Mouse (Mus musculus) heart, adult 11 months (tissue): ENCODE data around the gene Gm10309.

Experiments used
- DNase-seq: peaks from one replicate; pipeline ENCODE4 v3.0.0; 2022

Gm10309 gene

GRCm38 (mm10) chr17:86505183-86505631 lies at the start of gene Gm10309:
Gene Gm10309, minus strand, starts transcription at chr17:86505232.
- DNase-seq = peak; percentile 98

DNA sequence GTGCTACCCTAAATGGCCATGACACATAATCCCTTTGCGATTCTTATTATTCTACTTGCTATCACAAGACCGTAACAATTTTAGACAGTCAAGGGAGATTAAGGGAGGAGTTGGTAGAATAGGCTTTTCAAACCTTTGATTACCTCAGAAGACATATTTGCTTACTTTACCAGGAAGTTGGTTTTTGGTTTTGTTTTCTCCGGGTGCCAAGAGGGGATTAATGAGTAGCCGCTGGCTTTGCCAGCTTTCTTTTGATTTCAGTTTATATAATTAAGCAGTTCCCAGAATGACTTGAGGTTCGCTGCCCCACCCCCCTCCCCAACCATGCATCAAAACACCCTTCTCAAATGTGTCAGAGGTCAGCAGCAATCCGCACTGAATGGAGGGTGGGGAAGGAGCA lies 47.0 kb upstream of the Gm10309 start:
- DNase-seq = no peak

DNA sequence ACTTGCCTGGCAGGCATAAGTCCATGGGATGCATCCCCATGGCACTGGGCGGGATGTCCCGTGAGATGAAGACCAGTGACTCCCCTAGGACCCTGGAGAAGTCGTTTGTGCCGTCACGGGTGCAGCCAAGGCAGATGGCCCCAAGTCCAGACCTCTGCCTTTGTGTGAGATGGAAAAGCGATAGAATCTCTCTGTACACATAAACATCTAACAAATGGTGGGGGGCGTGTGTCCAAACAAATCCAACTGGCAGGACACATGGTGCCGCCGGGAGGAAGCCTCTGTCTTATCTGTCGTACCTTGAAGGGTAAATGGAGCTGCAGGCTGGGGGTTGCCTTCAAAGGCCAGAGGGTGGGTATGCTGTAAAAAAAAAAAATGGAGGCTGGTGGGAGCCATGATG lies 46.5 kb upstream of the Gm10309 start:
- DNase-seq = no peak

DNA sequence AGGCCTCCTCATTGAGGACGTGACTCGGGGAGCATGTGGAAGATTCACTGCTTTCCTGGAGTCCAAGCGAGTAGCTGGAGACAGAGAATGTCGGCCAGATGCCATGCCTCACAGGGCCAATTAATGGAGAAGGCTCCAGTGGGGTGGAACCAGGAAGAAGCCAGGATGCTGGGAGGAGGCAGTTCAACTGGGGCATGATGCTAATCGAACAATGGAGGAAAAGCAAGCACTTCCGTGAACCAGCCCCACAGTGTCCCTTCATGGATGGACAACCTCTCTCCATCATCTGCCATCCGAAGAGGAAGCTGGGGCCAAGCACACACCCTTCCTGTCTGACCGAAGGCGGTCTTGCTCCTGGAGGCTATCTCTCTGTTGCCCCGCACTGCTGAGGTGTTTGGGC lies 44.1 kb upstream of the Gm10309 start:
- peak; percentile 95 for DNase-seq

DNA sequence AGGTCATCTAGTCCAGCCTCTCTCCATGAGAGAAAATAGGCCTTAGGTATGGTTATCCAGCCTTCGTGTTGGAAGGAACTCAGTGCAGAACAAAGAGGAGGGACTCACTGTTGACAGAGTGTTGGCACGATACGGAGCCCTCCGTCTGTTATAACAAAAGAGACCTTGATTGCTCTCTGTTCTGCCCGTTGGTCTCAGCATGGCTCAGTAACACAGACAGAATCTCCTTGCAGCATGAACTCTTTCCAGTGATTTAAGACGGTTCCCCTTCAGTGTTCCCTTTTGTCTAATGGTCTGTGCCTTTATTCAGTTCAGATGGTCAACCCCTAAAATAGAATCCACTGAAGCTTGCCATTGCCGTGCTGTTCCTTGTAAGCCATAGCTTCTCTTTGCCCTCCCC lies 41.5 kb upstream of the Gm10309 start:
- no peak for DNase-seq

DNA sequence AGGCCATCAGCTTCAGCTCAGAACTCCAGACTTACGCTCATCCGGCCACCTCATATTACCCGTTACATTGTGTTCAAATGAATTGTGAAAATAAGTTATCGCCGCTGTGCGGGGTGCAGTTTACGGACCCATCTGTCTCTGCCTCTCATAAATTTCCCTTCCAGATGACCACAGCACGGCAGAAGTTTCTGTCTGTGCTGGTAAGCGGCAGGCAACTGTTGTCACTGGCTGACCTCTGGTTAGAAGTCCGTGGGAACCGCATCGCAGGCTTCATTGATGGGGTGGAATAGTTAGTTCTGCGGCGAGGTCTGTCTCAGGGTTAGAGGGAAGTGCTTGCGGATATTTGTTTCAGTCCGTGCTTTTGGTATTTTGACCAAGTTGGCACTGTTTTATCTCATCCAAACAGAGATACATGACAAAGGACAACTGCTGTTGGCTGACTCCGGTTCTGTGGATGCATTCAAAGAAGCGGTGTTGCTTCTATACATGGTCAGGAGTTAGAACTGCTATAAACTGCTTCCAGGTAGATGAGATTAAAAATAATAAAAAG lies 34.9 kb upstream of the Gm10309 start:
- DNase-seq = peak; percentile 96

- DNase-seq = peak; percentile 97
Measured at GRCm38 (mm10) chr17:86535827-86536656, 31.0 kb upstream of the Gm10309 start.

GRCm38 (mm10) chr17:86535096-86535495 lies 30.1 kb upstream of the Gm10309 start:
- peak; percentile 89 for DNase-seq

- peak; percentile 81 for DNase-seq
Measured at GRCm38 (mm10) chr17:86533549-86533851, 28.5 kb upstream of the Gm10309 start.

- peak; percentile 88 for DNase-seq
Measured at GRCm38 (mm10) chr17:86532783-86533548, 27.9 kb upstream of the Gm10309 start.

DNA sequence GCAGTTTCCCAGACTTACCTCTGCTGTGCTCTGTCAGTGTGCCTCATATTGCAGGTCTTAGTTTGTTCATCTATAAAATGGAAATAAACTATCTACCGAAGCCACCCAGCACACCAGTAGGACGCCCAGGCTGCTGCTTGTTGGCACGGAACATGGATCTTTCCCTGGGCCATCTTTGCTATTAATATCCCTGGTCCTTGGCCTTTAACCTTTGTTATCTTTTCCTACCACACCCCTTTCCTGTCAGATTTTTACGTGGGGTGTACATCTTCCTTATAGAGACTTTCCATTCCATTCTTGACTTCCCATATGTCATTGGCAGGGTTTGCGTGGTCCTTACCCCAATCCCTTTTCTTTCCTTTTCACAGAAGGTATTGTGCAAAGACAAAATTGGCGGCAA lies 26.2 kb upstream of the Gm10309 start:
- peak; percentile 81 for DNase-seq

- DNase-seq = no peak
Measured at GRCm38 (mm10) chr17:86529411-86529810, 24.4 kb upstream of the Gm10309 start.

GRCm38 (mm10) chr17:86529003-86529402 lies 24.0 kb upstream of the Gm10309 start:
- no peak for DNase-seq

DNA sequence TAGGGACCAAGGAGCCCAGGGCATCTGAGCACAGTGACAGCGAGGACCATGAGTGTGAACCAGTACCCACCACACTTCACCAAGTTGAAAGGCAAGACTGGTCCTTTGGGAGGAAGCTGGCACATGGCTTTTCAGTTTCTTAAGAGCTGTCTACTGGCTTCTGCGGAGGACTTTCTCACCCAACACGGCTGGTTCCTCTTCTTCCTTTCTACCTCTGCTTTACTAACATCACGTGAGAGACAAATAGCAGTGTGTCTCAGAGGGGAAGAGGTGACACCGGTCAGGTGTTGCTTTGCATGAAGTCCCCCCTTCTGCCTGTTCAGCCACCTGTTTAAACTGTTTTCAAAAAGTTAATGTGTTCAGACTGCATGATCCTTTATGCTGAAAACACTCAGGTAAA lies 22.3 kb upstream of the Gm10309 start:
- DNase-seq = no peak

- DNase-seq = no peak
Measured at GRCm38 (mm10) chr17:86526016-86526415, 21.0 kb upstream of the Gm10309 start.

GRCm38 (mm10) chr17:86525075-86525474 lies 20.0 kb upstream of the Gm10309 start:
- DNase-seq = no peak

- no peak for DNase-seq
Measured at GRCm38 (mm10) chr17:86523843-86524242, 18.8 kb upstream of the Gm10309 start.

GRCm38 (mm10) chr17:86523374-86523773 lies 18.3 kb upstream of the Gm10309 start:
- no peak for DNase-seq

DNA sequence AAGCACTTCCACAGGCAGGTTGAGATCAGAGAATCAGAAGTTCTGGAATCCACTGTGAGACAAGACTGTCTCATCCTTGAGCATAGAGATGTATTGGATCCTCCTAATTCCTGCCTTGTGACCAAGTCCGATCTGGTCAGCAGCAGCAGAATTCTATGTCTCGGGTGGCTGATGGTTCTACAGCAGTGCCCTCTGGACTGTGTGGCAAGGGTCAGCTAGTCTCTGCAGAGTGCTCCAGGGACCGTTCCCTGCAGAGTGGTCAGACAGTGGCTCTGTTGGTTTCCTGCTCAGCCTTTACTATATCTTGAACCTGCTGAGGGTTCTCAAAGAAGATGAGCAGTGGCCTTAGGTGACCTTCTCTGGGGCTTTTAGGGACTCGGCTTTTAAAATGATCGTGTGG lies 17.6 kb upstream of the Gm10309 start:
- DNase-seq = no peak

GRCm38 (mm10) chr17:86521252-86521651 lies 16.2 kb upstream of the Gm10309 start:
- no peak for DNase-seq

DNA sequence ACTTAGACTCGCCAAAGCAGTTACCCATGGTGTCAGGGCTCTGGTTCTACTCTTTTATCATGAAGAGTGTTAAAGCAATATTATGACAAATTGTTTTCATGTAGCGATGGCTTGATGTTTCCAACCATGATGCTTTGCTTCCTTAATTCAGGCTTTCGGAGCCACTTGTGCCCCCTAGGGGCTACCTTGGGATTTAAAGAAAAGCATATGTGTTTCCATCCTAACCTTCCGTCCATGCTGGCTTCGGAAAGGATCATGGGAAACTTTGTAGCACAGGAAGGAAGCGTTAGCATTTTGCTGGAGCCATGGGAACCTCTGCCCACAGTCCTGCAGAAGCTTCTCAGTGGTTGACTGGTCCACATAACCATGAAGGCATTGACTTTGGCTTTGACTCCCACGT lies 13.6 kb upstream of the Gm10309 start:
- no peak for DNase-seq

- no peak for DNase-seq
Measured at GRCm38 (mm10) chr17:86516630-86517029, 11.6 kb upstream of the Gm10309 start.

DNA sequence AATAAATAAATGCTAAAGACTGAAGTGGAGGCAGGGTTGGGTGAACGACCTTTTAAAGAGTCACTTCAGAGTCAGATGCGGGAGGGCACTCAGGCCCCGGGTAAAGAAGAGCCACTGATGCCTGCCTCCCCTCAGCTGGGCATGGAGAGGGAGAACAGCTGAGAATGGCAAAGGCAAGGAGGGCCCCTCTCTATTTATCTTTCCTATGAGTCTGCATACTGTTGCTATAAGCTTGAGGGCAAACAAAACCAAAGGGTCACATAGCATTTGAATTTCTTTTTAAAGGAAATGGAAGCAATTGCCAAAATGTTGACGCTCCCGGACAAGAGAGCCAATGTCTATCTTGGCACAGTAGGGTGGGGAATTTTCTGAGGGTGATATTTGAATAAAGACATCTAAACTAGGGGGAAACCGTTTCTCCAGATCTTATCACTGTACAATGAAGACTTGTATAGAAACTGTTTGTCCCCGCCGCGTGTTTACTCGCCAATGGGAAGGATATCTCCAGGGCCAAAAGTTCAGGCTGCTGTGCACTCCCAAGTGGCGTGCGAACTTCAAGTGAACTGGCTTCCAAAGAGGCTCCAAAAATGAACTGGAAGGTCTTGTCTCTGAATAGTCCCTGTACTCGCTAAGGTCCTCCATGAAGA lies 10.1 kb upstream of the Gm10309 start:
- no peak for DNase-seq
